Mouse (Mus musculus): ENCODE data around the gene Dlgap4.

GRCm38 (mm10) chr2:156643406-156643805, 29.9 kb downstream of the Dlgap4 start:
- TF ChIP-seq POLR2A (IDR thresholded peaks at IDR 0.05; ENCODE audit: borderline replicate concordance, extremely low read depth, low read depth, low read length), result no peak
- no peak for TF ChIP-seq CTCF (IDR thresholded peaks at IDR 0.05; ENCODE audit: insufficient read depth, low read length)

Data from lung, adult 2 months (tissue).